Mouse (Mus musculus): ENCODE results near the gene Pitx2. TPM values are rescaled to one million over a fixed set of nuclear protein-coding genes. Genes with fewer than 3 reads are reported as not detected.
A peak's percentile ranks its signal among the peaks of the same experiment; 100 is the strongest.

Gene Pitx2
- polyA plus RNA-seq, 1 experiment from 2014 or later, result 37.7 TPM

DNA sequence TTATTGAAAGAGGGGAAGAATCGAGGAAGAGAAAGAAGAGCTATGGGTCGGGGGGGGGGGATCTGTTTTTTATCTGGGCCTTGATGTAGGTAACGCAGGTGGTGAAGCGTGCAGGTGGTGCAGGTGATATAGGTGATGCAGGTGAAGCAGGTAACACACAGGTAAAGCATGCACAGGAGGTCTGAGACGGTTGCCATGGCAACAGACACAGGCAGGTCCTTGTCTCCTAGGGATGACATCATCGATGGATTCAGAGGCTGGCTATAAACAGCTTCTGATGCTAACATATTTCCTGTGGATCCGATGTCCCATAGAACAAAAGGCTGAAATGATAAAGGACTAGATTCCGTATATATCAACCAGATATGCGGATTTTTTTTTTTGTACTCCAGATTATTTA lies 51.3 kb downstream of the Pitx2 start:
- Histone ChIP-seq H3K4me3 (ENCODE audit: low read depth, low read length) (no peak overlapping the region), H3K9me3 (ENCODE audit: control insufficient read depth, low read length) (no peaks in the 10 kb centered on the region), H3K27me3 (replicated peaks; ENCODE audit: control insufficient read depth, insufficient read depth, low read length) (no peaks in the 10 kb centered on the region), H3K4me1 (ENCODE audit: control insufficient read depth, insufficient read depth, low read length) (no peaks in the 10 kb centered on the region), H3K4me2 (ENCODE audit: low read depth, low read length) (no peak overlapping the region), H3K36me3 (ENCODE audit: control insufficient read depth, insufficient read depth, low read length) (no peaks in the 10 kb centered on the region), H3K9ac (ENCODE audit: low read depth, low read length) (no peak overlapping the region), H3K27ac (replicated peaks; ENCODE audit: low read depth, low read length) (no peak overlapping the region)
- no peak for ATAC-seq (ENCODE audit: low read depth)
- no peak for DNase-seq (ENCODE audit: low spot score)
- WGBS, result 83% methylated on average over 9 of the region's 9 CpGs

DNA sequence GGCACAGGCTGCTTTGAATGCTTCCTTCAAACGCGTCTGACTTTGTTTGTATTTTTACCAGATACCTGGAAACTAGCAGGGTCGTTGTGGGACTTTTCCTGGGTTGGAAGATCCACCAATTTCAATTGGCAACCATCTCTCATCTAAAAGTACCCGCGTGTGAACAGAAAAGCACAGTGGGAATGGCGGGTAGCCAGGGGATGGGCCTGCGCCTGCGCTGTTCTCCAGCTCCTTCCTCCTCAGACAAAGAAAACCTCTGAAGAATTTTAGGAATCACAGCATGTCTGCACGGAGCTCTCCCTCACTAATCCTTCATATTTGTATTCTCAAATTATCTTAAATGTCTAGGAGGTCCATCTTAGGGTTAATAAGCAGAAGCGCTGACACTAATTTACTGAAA lies 54.6 kb downstream of the Pitx2 start:
- WGBS, result 47% methylated on average over 10 of the region's 10 CpGs
- ATAC-seq (ENCODE audit: low read depth), result no peak
- no peaks in the 10 kb centered on the region for H3K9me3 ChIP-seq (ENCODE audit: control insufficient read depth, low read length)

DNA sequence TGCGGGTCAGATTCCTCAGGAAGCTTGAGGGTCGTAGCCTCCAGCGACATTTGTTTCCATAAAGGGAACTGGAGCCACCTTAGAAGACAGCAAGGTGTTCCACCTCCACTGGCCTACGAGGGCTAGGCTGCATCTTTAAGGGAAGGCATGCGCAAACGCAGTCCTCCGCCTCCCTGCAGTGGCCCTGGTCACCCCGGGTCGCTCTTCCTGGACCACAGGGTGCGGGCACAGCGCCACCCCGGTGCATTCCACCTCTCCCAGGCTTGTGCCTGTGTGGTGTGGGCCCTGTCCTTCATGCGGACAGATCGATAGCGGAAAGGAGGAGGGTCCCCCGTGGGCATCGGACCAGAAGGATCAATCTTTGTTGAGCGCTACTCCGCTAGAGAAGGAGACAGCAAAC lies 56.6 kb downstream of the Pitx2 start:
- H3K36me3 ChIP-seq (ENCODE audit: control insufficient read depth, insufficient read depth, low read length), result no peaks in the 10 kb centered on the region
- WGBS, result 52% methylated on average over 19 of the region's 19 CpGs
- no peak for ATAC-seq (ENCODE audit: low read depth)
- H3K4me1 ChIP-seq (ENCODE audit: control insufficient read depth, insufficient read depth, low read length), result no peaks in the 10 kb centered on the region
- no peak for DNase-seq (ENCODE audit: low spot score)
- no peaks in the 10 kb centered on the region for H3K9me3 ChIP-seq (ENCODE audit: control insufficient read depth, low read length)
- no peaks in the 10 kb centered on the region for H3K27me3 ChIP-seq (replicated peaks; ENCODE audit: control insufficient read depth, insufficient read depth, low read length)
- peak overlapping the region; percentile 36 for H3K4me2 ChIP-seq (ENCODE audit: low read depth, low read length)
- no peak overlapping the region for H3K27ac ChIP-seq (replicated peaks; ENCODE audit: low read depth, low read length)
- H3K9ac ChIP-seq (ENCODE audit: low read depth, low read length), result no peak overlapping the region
- peak overlapping the region; percentile 5; the same call in 1 of the 2 replicates for H3K4me3 ChIP-seq (ENCODE audit: low read depth, low read length)

More for the DNA sequence above, 54.6 kb downstream of the Pitx2 start:
- H3K4me1 ChIP-seq (ENCODE audit: control insufficient read depth, insufficient read depth, low read length), result no peaks in the 10 kb centered on the region
- H3K27me3 ChIP-seq (replicated peaks; ENCODE audit: control insufficient read depth, insufficient read depth, low read length), result no peaks in the 10 kb centered on the region
- H3K4me3 ChIP-seq (ENCODE audit: low read depth, low read length), result no peak overlapping the region
- H3K4me2 ChIP-seq (ENCODE audit: low read depth, low read length), result peak overlapping the region; percentile 29
- no peak overlapping the region for H3K27ac ChIP-seq (replicated peaks; ENCODE audit: low read depth, low read length)
- no peak overlapping the region for H3K9ac ChIP-seq (ENCODE audit: low read depth, low read length)
- H3K36me3 ChIP-seq (ENCODE audit: control insufficient read depth, insufficient read depth, low read length), result no peaks in the 10 kb centered on the region
- DNase-seq (ENCODE audit: low spot score), result peak; percentile 23

DNA sequence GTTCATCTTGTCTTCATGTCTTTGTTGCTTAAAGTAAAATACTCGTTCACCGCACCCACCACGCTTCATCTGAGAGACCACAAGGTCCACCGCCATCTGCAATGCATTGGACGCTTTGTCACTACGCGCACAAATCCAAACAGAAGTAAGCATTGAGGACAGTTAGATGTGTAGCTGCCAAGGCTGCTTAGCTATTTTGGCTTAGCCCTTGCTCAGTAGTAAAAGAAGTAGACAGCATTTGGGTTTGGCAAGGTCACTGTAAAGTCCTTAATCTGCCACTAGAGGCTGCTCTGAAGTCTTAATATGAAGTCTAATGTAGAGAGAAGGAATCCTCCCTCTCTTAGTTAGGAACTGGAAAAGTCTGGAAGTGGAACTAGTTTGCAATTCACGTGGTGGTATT lies 57.1 kb downstream of the Pitx2 start:
- DNase-seq (ENCODE audit: low spot score) (peak; percentile 64), ATAC-seq (ENCODE audit: low read depth) (no peak)
- H3K36me3 ChIP-seq (ENCODE audit: control insufficient read depth, insufficient read depth, low read length), result no peaks in the 10 kb centered on the region
- H3K4me3 ChIP-seq (ENCODE audit: low read depth, low read length), result peak overlapping the region; percentile 5; the same call in 1 of the 2 replicates
- peak overlapping the region; percentile 36 for H3K4me2 ChIP-seq (ENCODE audit: low read depth, low read length)
- H3K4me1 ChIP-seq (ENCODE audit: control insufficient read depth, insufficient read depth, low read length), result no peaks in the 10 kb centered on the region
- H3K9ac ChIP-seq (ENCODE audit: low read depth, low read length), result no peak overlapping the region
- WGBS, result 63% methylated on average over 8 of the region's 8 CpGs
- H3K27ac ChIP-seq (replicated peaks; ENCODE audit: low read depth, low read length), result no peak overlapping the region
- H3K27me3 ChIP-seq (replicated peaks; ENCODE audit: control insufficient read depth, insufficient read depth, low read length), result no peaks in the 10 kb centered on the region
- no peaks in the 10 kb centered on the region for H3K9me3 ChIP-seq (ENCODE audit: control insufficient read depth, low read length)

DNA sequence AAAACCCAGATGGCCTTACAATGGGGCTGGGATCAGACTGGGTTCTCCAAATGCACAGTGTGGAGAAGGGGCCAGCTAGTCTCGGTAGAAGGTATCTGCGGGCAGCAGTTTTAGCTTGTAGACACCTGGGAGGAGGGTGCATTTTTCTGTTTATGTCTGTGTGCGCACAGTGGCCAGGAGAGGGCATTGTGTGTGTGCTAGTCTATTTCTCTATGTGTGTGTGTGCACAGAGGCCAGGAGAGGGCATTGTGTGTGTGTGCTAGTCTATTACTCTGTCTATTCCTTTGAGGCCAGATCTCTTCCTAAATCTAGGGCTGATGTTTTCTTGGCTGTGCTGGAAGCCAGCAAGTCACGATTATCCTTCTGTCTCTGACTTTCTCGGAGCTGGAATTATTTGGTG lies 58.8 kb downstream of the Pitx2 start:
- H3K4me2 ChIP-seq (ENCODE audit: low read depth, low read length), result no peak overlapping the region
- WGBS, result 68% methylated on average over 5 of the region's 5 CpGs
- ATAC-seq (ENCODE audit: low read depth) (no peak), DNase-seq (ENCODE audit: low spot score) (no peak)
- H3K4me3 ChIP-seq (ENCODE audit: low read depth, low read length), result no peak overlapping the region
- H3K9ac ChIP-seq (ENCODE audit: low read depth, low read length), result no peak overlapping the region
- no peaks in the 10 kb centered on the region for H3K4me1 ChIP-seq (ENCODE audit: control insufficient read depth, insufficient read depth, low read length)
- H3K27ac ChIP-seq (replicated peaks; ENCODE audit: low read depth, low read length), result no peak overlapping the region
- H3K9me3 ChIP-seq (ENCODE audit: control insufficient read depth, low read length), result no peaks in the 10 kb centered on the region
- no peaks in the 10 kb centered on the region for H3K27me3 ChIP-seq (replicated peaks; ENCODE audit: control insufficient read depth, insufficient read depth, low read length)
- H3K36me3 ChIP-seq (ENCODE audit: control insufficient read depth, insufficient read depth, low read length), result no peaks in the 10 kb centered on the region

Other genes starting within 250 kb of the Pitx2 start
- 9.2 and 10.5 TPM in 2 replicates for gene Enpep, start 132.8 kb downstream of the Pitx2 start, polyA plus RNA-seq (2014; fragmentation: Nextera tagmentation; extraction: Ambion mirVana)

Measured in embryonic facial prominence, embryonic 14.5 days (tissue).